Mouse (Mus musculus) myocyte (in vitro differentiated cells): Measurements from ENCODE around the gene Cdc6. TPM values are rescaled to one million over a fixed set of nuclear protein-coding genes. Genes with fewer than 3 reads are reported as not detected.

ENCODE experiments used
- H3K27me3 ChIP-seq: one replicate; pipeline ENCODE4 v1.6.1; 2011; ENCODE audit not compliant: control insufficient read depth, insufficient read depth, insufficient read length
- H3K36me3 ChIP-seq: one replicate; pipeline ENCODE4 v1.6.1; 2011; ENCODE audit not compliant: control insufficient read depth, insufficient read depth
- H3K4me2 ChIP-seq: one replicate; pipeline ENCODE4 v1.6.1; 2011; ENCODE audit warnings: low read depth, control low read depth
- H3K4me3 ChIP-seq: one replicate; pipeline ENCODE4 v1.5.1; 2011; ENCODE audit warnings: mild to moderate bottlenecking, control low read depth, moderate library complexity
- H3K79me2 ChIP-seq: one replicate; pipeline ENCODE4 v1.6.1; 2011; ENCODE audit not compliant: control insufficient read depth, insufficient read depth
- H3ac ChIP-seq: one replicate; pipeline ENCODE4 v1.6.1; 2011; ENCODE audit not compliant: control insufficient read depth, insufficient read length
- CEBPB ChIP-seq: IDR thresholded peaks from 2 replicates; pipeline ENCODE4 v1.6.1; 2011; ENCODE audit warnings: mild to moderate bottlenecking, moderate library complexity; ENCODE audit not compliant: poor library complexity, insufficient read depth, severe bottlenecking
- E2F4 ChIP-seq: IDR thresholded peaks from one replicate; pipeline ENCODE4 v1.6.1; 2011; ENCODE audit warnings: mild to moderate bottlenecking, control low read depth, moderate library complexity; ENCODE audit not compliant: insufficient read depth
- MAX ChIP-seq: IDR thresholded peaks from one replicate; pipeline ENCODE4 v1.6.1; 2011; ENCODE audit warnings: low read depth, mild to moderate bottlenecking, control low read depth
- MYOD1 ChIP-seq, 3 experiments: IDR thresholded peaks; one replicate each; pipeline ENCODE4 v1.6.1; 2011; ENCODE audit warnings: control low read depth in 2 of 3, low read depth in 2 of 3, mild to moderate bottlenecking in 2 of 3, moderate library complexity in 1 of 3; ENCODE audit not compliant: insufficient read length in 2 of 3, control insufficient read depth in 1 of 3
- MYOG ChIP-seq, 3 experiments: IDR thresholded peaks; one replicate each; pipeline ENCODE4 v1.6.1; 2011; ENCODE audit warnings: control low read depth in 2 of 3, low read depth in 2 of 3, mild to moderate bottlenecking in 2 of 3; ENCODE audit not compliant: insufficient read length in 2 of 3, control insufficient read depth in 1 of 3, insufficient read depth in 1 of 3
- POLR2A ChIP-seq: IDR thresholded peaks from one replicate; pipeline ENCODE4 v1.6.1; 2011; ENCODE audit warnings: low read depth, mild to moderate bottlenecking, control low read depth, moderate library complexity; ENCODE audit not compliant: insufficient read length
- POLR2AphosphoS2 ChIP-seq: IDR thresholded peaks from one replicate; pipeline ENCODE4 v1.6.1; 2011; ENCODE audit warnings: low read depth, control low read depth; ENCODE audit not compliant: insufficient read length
- REST ChIP-seq: IDR thresholded peaks from one replicate; pipeline ENCODE4 v1.6.1; 2011; ENCODE audit warnings: mild to moderate bottlenecking, control low read depth, moderate library complexity; ENCODE audit not compliant: insufficient read depth, insufficient read length
- SRF ChIP-seq: IDR thresholded peaks from one replicate; pipeline ENCODE4 v1.6.1; 2011; ENCODE audit warnings: low read depth; ENCODE audit not compliant: control insufficient read depth, insufficient read length
- TCF12 ChIP-seq: IDR thresholded peaks from one replicate; pipeline ENCODE4 v1.6.1; 2011; ENCODE audit warnings: mild to moderate bottlenecking, control low read depth; ENCODE audit not compliant: poor library complexity, insufficient read depth, severe bottlenecking
- TCF3 ChIP-seq: IDR thresholded peaks from one replicate; pipeline ENCODE4 v1.6.1; 2011; ENCODE audit warnings: low read depth, control low read depth; ENCODE audit not compliant: insufficient read length
- USF1 ChIP-seq: IDR thresholded peaks from one replicate; pipeline ENCODE4 v1.6.1; 2011; ENCODE audit warnings: low read depth, mild to moderate bottlenecking, control low read depth, moderate library complexity
- polyA plus RNA-seq: library from polyadenylated mRNA; unstranded; fragments of >200 nt; fragmentation: generic; extraction: Trizol; gene quantifications from one replicate; pipeline ENCODE4 v1.2.1, GENCODE M21; 2012; ENCODE audit warnings: missing spikeins

Gene Cdc6
- polyA plus RNA-seq, 1 experiment = 2.6 TPM

GRCm38 (mm10) chr11:98892426-98892825 is 15.2 kb upstream of the Cdc6 start:
- Histone ChIP-seq H3ac (no peak overlapping the region), H3K4me3 (no peak overlapping the region), H3K27me3 (no peaks in the 10 kb centered on the region), H3K4me2 (no peak overlapping the region), H3K79me2 (no peaks in the 10 kb centered on the region), H3K36me3 (peaks cover 26% of the 10 kb centered on the region)
- TF ChIP-seq MAX (no peak), TCF3 (no peak), POLR2A (no peak), TCF12 (no peak), REST (no peak), CEBPB (no peak), POLR2AphosphoS2 (no peak), USF1 (no peak), E2F4 (no peak), SRF (no peak)

DNA sequence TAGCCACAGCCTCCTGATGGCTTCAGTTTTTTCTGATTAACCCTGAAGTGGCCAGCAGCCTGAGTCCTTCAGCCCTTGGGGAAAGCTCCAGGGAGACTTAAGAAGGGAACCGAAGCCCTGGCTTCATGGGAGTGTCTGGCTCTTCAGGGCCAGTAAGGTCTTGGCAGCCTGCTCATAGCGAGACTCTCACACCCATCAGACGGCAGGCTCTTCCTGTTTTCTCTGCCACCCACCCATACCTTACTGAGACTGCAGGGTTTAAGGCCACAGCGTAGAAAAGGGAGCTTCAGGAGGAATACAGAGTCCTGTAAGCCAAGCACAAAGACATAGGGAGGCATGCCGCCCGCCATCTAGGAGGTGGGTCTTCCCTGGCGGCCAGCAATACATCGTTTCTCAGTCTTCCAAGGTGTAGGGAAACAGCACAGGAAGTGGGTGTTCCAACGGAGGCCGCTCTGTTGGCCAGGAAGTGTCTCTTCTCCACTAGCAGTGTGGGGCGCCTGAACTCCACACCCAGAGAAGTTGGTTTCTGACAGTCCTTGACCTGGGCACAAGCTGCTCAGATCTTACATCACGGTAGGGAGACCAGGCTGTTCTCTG is 7.0 kb upstream of the Cdc6 start:
- TF ChIP-seq USF1 = no peak
- TF ChIP-seq POLR2A = no peak
- TF ChIP-seq TCF3 = no peak
- Histone ChIP-seq H3K4me2 (no peak overlapping the region), H3K36me3 (peaks cover 33% of the 10 kb centered on the region)

DNA sequence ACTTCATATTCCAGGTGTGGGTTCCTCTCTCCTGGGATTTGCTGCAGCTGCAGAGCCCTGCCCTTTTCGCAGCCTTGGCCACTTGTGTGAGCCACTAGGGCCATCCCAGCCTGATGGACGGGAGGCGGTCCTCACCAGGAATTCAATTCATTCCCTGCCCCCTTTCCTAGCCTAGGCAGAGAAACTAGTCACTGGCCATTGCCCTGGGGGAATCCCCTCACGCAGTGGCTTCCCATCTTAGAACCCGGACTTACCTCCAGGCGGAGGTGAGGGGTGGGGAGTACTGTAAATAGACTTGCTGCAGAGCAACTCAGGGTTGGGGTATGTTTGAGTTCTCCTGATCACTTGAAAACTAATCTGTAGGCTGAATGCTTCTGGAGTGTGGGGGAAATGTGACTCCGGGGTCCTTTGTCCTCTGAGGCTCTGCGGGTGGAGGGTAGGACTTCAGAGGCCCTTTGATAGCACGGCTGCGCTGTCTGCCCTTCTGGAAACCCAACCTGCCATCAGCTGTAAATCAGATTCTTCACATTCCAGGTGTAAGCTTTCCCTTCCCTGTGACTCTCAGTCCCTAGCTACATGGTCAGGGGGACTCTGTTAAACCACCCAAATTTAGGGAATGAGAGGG is 4.9 kb upstream of the Cdc6 start:
- H3ac ChIP-seq = no peak overlapping the region
- H3K4me2 ChIP-seq = no peak overlapping the region
- H3K27me3 ChIP-seq = no peaks in the 10 kb centered on the region
- no peak for TF ChIP-seq POLR2AphosphoS2
- H3K79me2 ChIP-seq = no peaks in the 10 kb centered on the region
- peaks cover 20% of the 10 kb centered on the region for H3K36me3 ChIP-seq
- no peak overlapping the region for H3K4me3 ChIP-seq

More for the DNA sequence above, 7.0 kb upstream of the Cdc6 start:
- no peaks in the 10 kb centered on the region for H3K79me2 ChIP-seq
- no peak overlapping the region for H3ac ChIP-seq
- no peak overlapping the region for H3K4me3 ChIP-seq
- no peaks in the 10 kb centered on the region for H3K27me3 ChIP-seq

DNA sequence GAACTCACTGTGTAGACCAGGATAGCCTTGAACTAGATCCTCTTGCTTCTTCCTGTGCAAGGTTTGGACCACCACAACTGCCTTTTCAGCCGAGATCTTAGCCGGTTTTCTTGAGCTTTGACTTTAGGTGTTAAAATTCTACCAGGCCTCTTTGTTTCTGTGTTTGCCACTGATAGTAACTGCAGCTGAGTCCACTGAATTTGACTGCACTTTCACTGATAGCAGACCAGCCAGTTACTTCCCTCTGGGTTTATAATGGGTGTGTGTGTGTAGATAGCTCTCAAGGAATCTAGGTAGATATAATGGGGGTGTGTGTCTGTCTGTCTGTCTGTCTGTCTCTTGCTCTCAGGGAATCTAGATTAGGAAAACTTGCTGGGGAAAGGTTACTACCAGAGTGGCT is 3.0 kb upstream of the Cdc6 start:
- H3K4me3 ChIP-seq = no peak overlapping the region
- no peak overlapping the region for H3ac ChIP-seq
- peaks cover 14% of the 10 kb centered on the region for H3K79me2 ChIP-seq
- no peak overlapping the region for H3K4me2 ChIP-seq
- no peaks in the 10 kb centered on the region for H3K27me3 ChIP-seq
- no peak for TF ChIP-seq POLR2AphosphoS2
- TF ChIP-seq MYOD1 (IDR thresholded peaks at IDR 0.05; ENCODE audit: control insufficient read depth in 1 of 3, insufficient read length in 2 of 3, low read depth in 2 of 3) = no peak
- no peak for TF ChIP-seq SRF
- no peak for TF ChIP-seq POLR2A
- no peak for TF ChIP-seq TCF3
- TF ChIP-seq MYOG (IDR thresholded peaks at IDR 0.05; ENCODE audit: control insufficient read depth in 1 of 3, insufficient read depth in 1 of 3, insufficient read length in 2 of 3, low read depth in 2 of 3) = no peak
- TF ChIP-seq E2F4 = no peak
- TF ChIP-seq CEBPB = no peak
- TF ChIP-seq TCF12 = no peak
- TF ChIP-seq REST = no peak
- TF ChIP-seq USF1 = no peak
- H3K36me3 ChIP-seq = peaks cover 19% of the 10 kb centered on the region

DNA sequence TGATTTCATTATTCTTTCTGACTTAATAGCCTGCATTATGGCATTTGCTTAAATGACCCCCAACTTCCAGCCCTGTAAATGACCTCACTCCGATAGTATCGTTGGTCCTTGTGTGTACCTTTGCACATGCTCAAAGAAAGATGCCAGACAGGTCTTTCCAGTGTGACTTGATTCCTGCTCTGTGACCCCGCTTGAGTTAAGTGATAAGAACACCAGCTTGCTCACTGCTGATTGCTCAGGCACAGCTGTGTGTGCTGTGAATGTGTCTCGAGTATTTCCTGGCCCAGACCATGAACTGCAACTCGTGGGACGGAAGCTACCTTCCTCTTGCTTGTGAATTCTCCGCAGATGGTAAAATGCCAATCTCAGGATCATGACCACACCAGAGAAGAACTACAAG is 2.6 kb upstream of the Cdc6 start:
- no peak for TF ChIP-seq TCF12
- TF ChIP-seq MYOD1 (IDR thresholded peaks at IDR 0.05; ENCODE audit: control insufficient read depth in 1 of 3, insufficient read length in 2 of 3, low read depth in 2 of 3) = no peak
- no peak for TF ChIP-seq SRF
- no peak for TF ChIP-seq CEBPB
- TF ChIP-seq MYOG (IDR thresholded peaks at IDR 0.05; ENCODE audit: control insufficient read depth in 1 of 3, insufficient read depth in 1 of 3, insufficient read length in 2 of 3, low read depth in 2 of 3) = no peak
- TF ChIP-seq TCF3 = no peak
- no peak for TF ChIP-seq POLR2A
- Histone ChIP-seq H3ac (no peak overlapping the region), H3K27me3 (no peaks in the 10 kb centered on the region), H3K36me3 (peaks cover 14% of the 10 kb centered on the region), H3K79me2 (peaks cover 14% of the 10 kb centered on the region), H3K4me2 (no peak overlapping the region), H3K4me3 (no peak overlapping the region)
